Mouse (Mus musculus) bone marrow, adult 2 months (tissue): ENCODE data around the gene Slc4a7. TPM values are rescaled to one million over a fixed set of nuclear protein-coding genes. Genes with fewer than 3 reads are reported as not detected.
"Not testable (repeated sequence)": the region's sequence is repeated elsewhere in the genome, so short reads cannot be mapped to it uniquely, and the experiment has no call there.

ENCODE experiments used
- H3K27ac ChIP-seq: fragments of 200-500 bp; 2 replicates; pipeline ENCODE4 v1.5.1; 2012; ENCODE audit warnings: low read depth, mild to moderate bottlenecking, control low read depth, inconsistent platforms, low read length; ENCODE audit not compliant: control insufficient read depth, poor library complexity, insufficient read depth
- H3K4me1 ChIP-seq: fragments of 200-500 bp; 2 replicates; pipeline ENCODE4 v1.6.1; 2011; ENCODE audit warnings: low read length; ENCODE audit not compliant: control insufficient read depth, insufficient read depth
- H3K4me3 ChIP-seq: fragments of 200-500 bp; replicated peaks from 2 replicates; pipeline ENCODE3; 2011; ENCODE audit warnings: mild to moderate bottlenecking, low read depth, low read length, control low read depth; ENCODE audit not compliant: control insufficient read depth
- CTCF ChIP-seq: fragments of 200-500 bp; IDR thresholded peaks from 2 replicates; pipeline ENCODE4 v1.5.1; 2011; ENCODE audit warnings: low read length, control low read depth; ENCODE audit not compliant: control insufficient read depth, insufficient read depth
- POLR2A ChIP-seq: fragments of 200-500 bp; IDR thresholded peaks from 2 replicates; pipeline ENCODE4 v1.6.1; 2011; ENCODE audit warnings: low read depth, mild to moderate bottlenecking, control low read depth, low read length, borderline replicate concordance; ENCODE audit not compliant: control insufficient read depth
- WGBS: fragments of 180-500 bp; shearing (Covaris S2); methylation state at CpG from one replicate; pipeline ENCODE4 v1.1.7; 2018; 5-methylcytosine and 5-hydroxymethylcytosine counted together
- polyA plus RNA-seq: library from polyadenylated mRNA; stranded (reverse); fragments of >200 nt; gene quantifications from 2 replicates; pipeline ENCODE4 v1.2.4, GENCODE M21; 2011; ENCODE audit warnings: low replicate concordance; ENCODE audit not compliant: missing spikeins, insufficient read depth, insufficient read length

Gene Slc4a7
- polyA plus RNA-seq, 1 experiment: 11.0 TPM

GRCm38 (mm10) chr14:14781169-14781568 is 79.1 kb downstream of the Slc4a7 start:
- no peak for TF ChIP-seq POLR2A
- TF ChIP-seq CTCF: no peak
- Histone ChIP-seq H3K27ac (no peak overlapping the region), H3K4me1 (no peaks in the 10 kb centered on the region), H3K4me3 (no peak overlapping the region)
- 70% methylated on average over 2 of the region's 2 CpGs for WGBS

- TF ChIP-seq POLR2A (no peak), CTCF (no peak)
- 76% methylated on average over 1 of the region's 1 CpGs for WGBS
Observed at GRCm38 (mm10) chr14:14784223-14784622, 82.1 kb downstream of the Slc4a7 start.

GRCm38 (mm10) chr14:14786979-14787378 is 84.9 kb downstream of the Slc4a7 start:
- H3K27ac ChIP-seq: no peak overlapping the region
- TF ChIP-seq CTCF (no peak), POLR2A (no peak)
- H3K4me3 ChIP-seq: no peak overlapping the region
- 70% methylated on average over 1 of the region's 1 CpGs for WGBS
- H3K4me1 ChIP-seq: no peaks in the 10 kb centered on the region

More at GRCm38 (mm10) chr14:14784223-14784622, 82.1 kb downstream of the Slc4a7 start:
- Histone ChIP-seq H3K4me1 (no peaks in the 10 kb centered on the region), H3K4me3 (no peak overlapping the region), H3K27ac (no peak overlapping the region)

GRCm38 (mm10) chr14:14789840-14790470 is 87.9 kb downstream of the Slc4a7 start:
- Histone ChIP-seq H3K27ac (no peak overlapping the region), H3K4me1 (no peaks in the 10 kb centered on the region), H3K4me3 (no peak overlapping the region)
- WGBS: 87% methylated on average over 4 of the region's 4 CpGs
- TF ChIP-seq POLR2A (no peak), CTCF (no peak)

- H3K4me1 ChIP-seq: peaks cover 5% of the 10 kb centered on the region
- WGBS: 21% methylated on average over 5 of the region's 5 CpGs
- H3K27ac ChIP-seq: no peak overlapping the region
- no peak overlapping the region for H3K4me3 ChIP-seq
- TF ChIP-seq CTCF (no peak), POLR2A (no peak)
Observed at GRCm38 (mm10) chr14:14799861-14800260, 97.8 kb downstream of the Slc4a7 start.

GRCm38 (mm10) chr14:14800332-14800731 is 98.3 kb downstream of the Slc4a7 start:
- 26% methylated on average over 4 of the region's 4 CpGs for WGBS
- Histone ChIP-seq H3K4me3 (no peak overlapping the region), H3K27ac (no peak overlapping the region), H3K4me1 (peaks cover 5% of the 10 kb centered on the region)
- TF ChIP-seq CTCF (no peak), POLR2A (no peak)

- WGBS: 44% methylated on average over 3 of the region's 3 CpGs
- no peak overlapping the region for H3K4me3 ChIP-seq
- TF ChIP-seq POLR2A: no peak
- TF ChIP-seq CTCF: no peak
- H3K4me1 ChIP-seq: peaks cover 5% of the 10 kb centered on the region
- no peak overlapping the region; the same call in 1 of the 2 replicates for H3K27ac ChIP-seq
Observed at GRCm38 (mm10) chr14:14800810-14801209, 98.7 kb downstream of the Slc4a7 start.

- H3K27ac ChIP-seq, H3K4me1 ChIP-seq, H3K4me3 ChIP-seq: not testable (repeated sequence)
- 74% methylated on average over 2 of the region's 2 CpGs for WGBS
Observed at GRCm38 (mm10) chr14:14803115-14803514, 101.0 kb downstream of the Slc4a7 start, which contains the start of gene Nek10. Gene Nek10, plus strand, starts transcription at chr14:14803415.
